Mouse (Mus musculus) liver, adult 2 months (tissue): ENCODE measurements around the gene Gucy2d. TPM values are rescaled to one million over a fixed set of nuclear protein-coding genes. Genes with fewer than 3 reads are reported as not detected.

Experiments used
- DNase-seq: peaks from one replicate; pipeline ENCODE4 v3.0.0-alpha.2; 2011; ENCODE audit warnings: low read depth, low spot score; ENCODE audit errors: extremely low read depth
- H3K27ac ChIP-seq: fragments of 200-500 bp; replicated peaks from 2 replicates; pipeline ENCODE4 v1.5.1; 2012; ENCODE audit warnings: low read depth, mild to moderate bottlenecking, control low read depth, inconsistent platforms, low read length; ENCODE audit not compliant: insufficient read depth
- H3K27me3 ChIP-seq: fragments of 200-500 bp; 2 replicates; pipeline ENCODE4 v1.6.1; 2012; ENCODE audit warnings: mild to moderate bottlenecking, moderate library complexity, low read length, inconsistent platforms; ENCODE audit not compliant: control insufficient read depth, insufficient read depth
- H3K36me3 ChIP-seq: fragments of 200-500 bp; 2 replicates; pipeline ENCODE4 v1.6.1; 2012; ENCODE audit warnings: low read length, inconsistent platforms; ENCODE audit not compliant: control insufficient read depth, insufficient read depth
- H3K4me1 ChIP-seq: fragments of 200-500 bp; 2 replicates; pipeline ENCODE4 v1.6.1; 2011; ENCODE audit warnings: low read length; ENCODE audit not compliant: control insufficient read depth, insufficient read depth
- H3K4me3 ChIP-seq: fragments of 200-500 bp; 2 replicates; pipeline ENCODE4 v1.5.1; 2011; ENCODE audit warnings: low read depth, mild to moderate bottlenecking, control low read depth, low read length, moderate library complexity; ENCODE audit not compliant: insufficient read depth
- H3K79me2 ChIP-seq: fragments of 200-500 bp; 2 replicates; pipeline ENCODE4 v1.6.1; 2012; ENCODE audit warnings: inconsistent platforms, mild to moderate bottlenecking, low read length, moderate library complexity; ENCODE audit not compliant: control insufficient read depth, insufficient read depth
- H3K9ac ChIP-seq: fragments of 200-500 bp; 2 replicates; pipeline ENCODE4 v1.6.1; 2012; ENCODE audit warnings: low read depth, mild to moderate bottlenecking, control low read depth, inconsistent platforms, low read length
- CTCF ChIP-seq: fragments of 200-500 bp; IDR thresholded peaks from 2 replicates; pipeline ENCODE4 v1.5.1; 2011; ENCODE audit warnings: low read depth, low read length, control low read depth
- POLR2A ChIP-seq: fragments of 200-500 bp; IDR thresholded peaks from 2 replicates; pipeline ENCODE4 v1.6.1; 2011; ENCODE audit warnings: low read length, control low read depth; ENCODE audit not compliant: insufficient read depth; ENCODE audit errors: extremely low read depth
- WGBS: fragments of 180-500 bp; shearing (Covaris S2); methylation state at CpG from one replicate; pipeline ENCODE4 v1.1.7; 2018; 5-methylcytosine and 5-hydroxymethylcytosine counted together
- polyA plus RNA-seq: library from polyadenylated mRNA; depleted of rRNA; stranded (reverse); fragments of >200 nt; gene quantifications from 2 replicates; pipeline ENCODE4 v1.2.3, GENCODE M21; 2012
- total RNA-seq: library from RNA; depleted of rRNA; stranded (reverse); fragments of >200 nt; gene quantifications from 2 replicates; pipeline ENCODE4 v1.2.3, GENCODE M21; 2014

Gucy2d gene
- total and polyA plus RNA-seq, 2 experiments, result not detected

- Histone ChIP-seq H3K79me2 (no peaks in the 10 kb centered on the region), H3K9ac (no peak overlapping the region), H3K27me3 (no peaks in the 10 kb centered on the region), H3K36me3 (no peaks in the 10 kb centered on the region), H3K4me1 (no peaks in the 10 kb centered on the region), H3K27ac (no peak overlapping the region), H3K4me3 (no peak overlapping the region)
- TF ChIP-seq CTCF (no peak), POLR2A (no peak)
- no peak for DNase-seq
- WGBS, result 96% methylated on average over 4 of the region's 4 CpGs
Measured at GRCm38 (mm10) chr7:98477153-98477552, 36.9 kb downstream of the Gucy2d start.

- DNase-seq, result no peak
- 100% methylated on average over 1 of the region's 1 CpGs for WGBS
- no peaks in the 10 kb centered on the region for H3K79me2 ChIP-seq
- no peaks in the 10 kb centered on the region for H3K36me3 ChIP-seq
- H3K27ac ChIP-seq, result no peak overlapping the region
- no peaks in the 10 kb centered on the region for H3K27me3 ChIP-seq
- no peak overlapping the region for H3K4me3 ChIP-seq
- peaks cover 2% of the 10 kb centered on the region; the same call in 1 of the 2 replicates for H3K4me1 ChIP-seq
- TF ChIP-seq POLR2A, result no peak
- TF ChIP-seq CTCF, result no peak
- no peak overlapping the region for H3K9ac ChIP-seq
Measured at GRCm38 (mm10) chr7:98480481-98480880, 40.3 kb downstream of the Gucy2d start.

GRCm38 (mm10) chr7:98481066-98481734, 41.0 kb downstream of the Gucy2d start:
- H3K27me3 ChIP-seq, result no peaks in the 10 kb centered on the region
- no peaks in the 10 kb centered on the region for H3K79me2 ChIP-seq
- H3K27ac ChIP-seq, result no peak overlapping the region
- DNase-seq, result peak; percentile 72
- TF ChIP-seq CTCF, result peak; percentile 94
- no peak for TF ChIP-seq POLR2A
- H3K4me1 ChIP-seq, result peaks cover 2% of the 10 kb centered on the region; the same call in 1 of the 2 replicates
- no peak overlapping the region for H3K4me3 ChIP-seq
- H3K36me3 ChIP-seq, result no peaks in the 10 kb centered on the region
- 4% methylated on average over 9 of the region's 9 CpGs for WGBS
- H3K9ac ChIP-seq, result no peak overlapping the region

GRCm38 (mm10) chr7:98481861-98482260, 41.6 kb downstream of the Gucy2d start:
- H3K79me2 ChIP-seq, result no peaks in the 10 kb centered on the region

GRCm38 (mm10) chr7:98482551-98483267, 42.5 kb downstream of the Gucy2d start:
- Histone ChIP-seq H3K4me3 (no peak overlapping the region), H3K4me1 (peaks cover 2% of the 10 kb centered on the region; the same call in 1 of the 2 replicates), H3K79me2 (no peaks in the 10 kb centered on the region), H3K27ac (peak overlapping the region; percentile 75), H3K9ac (peak overlapping the region; percentile 55), H3K36me3 (no peaks in the 10 kb centered on the region), H3K27me3 (no peaks in the 10 kb centered on the region)
- no peak for TF ChIP-seq CTCF
- TF ChIP-seq POLR2A, result no peak
- 71% methylated on average over 12 of the region's 12 CpGs for WGBS
- DNase-seq, result peak; percentile 20

More at GRCm38 (mm10) chr7:98481861-98482260, 41.6 kb downstream of the Gucy2d start:
- Histone ChIP-seq H3K9ac (no peak overlapping the region), H3K36me3 (no peaks in the 10 kb centered on the region), H3K4me3 (no peak overlapping the region), H3K27ac (no peak overlapping the region), H3K27me3 (no peaks in the 10 kb centered on the region), H3K4me1 (peaks cover 2% of the 10 kb centered on the region; the same call in 1 of the 2 replicates)
- WGBS, result 72% methylated on average over 8 of the region's 8 CpGs
- TF ChIP-seq CTCF, result no peak
- no peak for TF ChIP-seq POLR2A
- no peak for DNase-seq

- no peaks in the 10 kb centered on the region for H3K36me3 ChIP-seq
- H3K79me2 ChIP-seq, result no peaks in the 10 kb centered on the region
- no peak overlapping the region for H3K4me3 ChIP-seq
- no peak for TF ChIP-seq POLR2A
- no peak for TF ChIP-seq CTCF
- H3K4me1 ChIP-seq, result peaks cover 2% of the 10 kb centered on the region; the same call in 1 of the 2 replicates
- 34% methylated on average over 8 of the region's 8 CpGs for WGBS
- H3K9ac ChIP-seq, result peak overlapping the region; percentile 55
- no peak for DNase-seq
- H3K27me3 ChIP-seq, result no peaks in the 10 kb centered on the region
- H3K27ac ChIP-seq, result peak overlapping the region; percentile 75
Measured at GRCm38 (mm10) chr7:98483268-98483607, 43.0 kb downstream of the Gucy2d start.
